Mouse (Mus musculus) heart, postnatal 36 days (tissue): ENCODE data around the gene Malrd1. TPM values are rescaled to one million over a fixed set of nuclear protein-coding genes. Genes with fewer than 3 reads are reported as not detected.
"Not testable (repeated sequence)": the region's sequence is repeated elsewhere in the genome, so short reads cannot be mapped to it uniquely, and the experiment has no call there.

Source experiments
- DNase-seq, 2 experiments: peaks; one replicate each; pipeline ENCODE4 v3.0.0; 2021 to 2022
- intact Hi-C: fragments of 180-260 bp; cut with DNase I; formaldehyde crosslinking; loops from one replicate; pipeline ENCODE4 v1.15.1; 2025
- total RNA-seq, 2 experiments: library from RNA; stranded (reverse); gene quantifications; 2 replicates each; pipeline ENCODE4 v1.2.3; 2021

Malrd1 gene
- total RNA-seq, 2 experiments from 2014 or later, result not detected

- DNase-seq, intact Hi-C loops: not testable (repeated sequence)
These were observed 491.4 kb downstream of the Malrd1 start for GRCm38 (mm10) chr2:16017719-16018118.

- peak; percentile 2 to 13 for DNase-seq
- intact Hi-C loops, result no loop called here
These were observed 503.5 kb downstream of the Malrd1 start for GRCm38 (mm10) chr2:16029752-16030151.

- intact Hi-C loops, result no loop called here
- DNase-seq, result no peak
These were observed 505.3 kb downstream of the Malrd1 start for GRCm38 (mm10) chr2:16031559-16031958.

GRCm38 (mm10) chr2:16032804-16033203 is 506.5 kb downstream of the Malrd1 start:
- intact Hi-C loops, result no loop called here
- DNase-seq, result no peak

GRCm38 (mm10) chr2:16110696-16111095 is 584.4 kb downstream of the Malrd1 start:
- intact Hi-C loops, result no loop called here
- DNase-seq, result no peak

- intact Hi-C loops, result no loop called here
- DNase-seq, result no peak
These were observed 587.1 kb downstream of the Malrd1 start for GRCm38 (mm10) chr2:16113333-16113732.

GRCm38 (mm10) chr2:16147999-16148398 is 621.7 kb downstream of the Malrd1 start:
- intact Hi-C loops, result no loop called here

GRCm38 (mm10) chr2:16152623-16153022 is 626.3 kb downstream of the Malrd1 start:
- no peak for DNase-seq
- intact Hi-C loops, result no loop called here

More at GRCm38 (mm10) chr2:16147999-16148398, 621.7 kb downstream of the Malrd1 start:
- no peak for DNase-seq

- intact Hi-C loops, result no loop called here
- DNase-seq, result no peak
These were observed 637.1 kb downstream of the Malrd1 start for GRCm38 (mm10) chr2:16163246-16163989.

- intact Hi-C loops, result no loop called here
- DNase-seq, result no peak
These were observed 642.3 kb downstream of the Malrd1 start for GRCm38 (mm10) chr2:16168611-16169010.

- intact Hi-C loops, result no loop called here
- DNase-seq, result no peak
These were observed 645.8 kb downstream of the Malrd1 start for GRCm38 (mm10) chr2:16172086-16172485.

- no peak for DNase-seq
- intact Hi-C loops, result no loop called here
These were observed 647.1 kb downstream of the Malrd1 start for GRCm38 (mm10) chr2:16173355-16173754.

GRCm38 (mm10) chr2:16182140-16182539 is 655.9 kb downstream of the Malrd1 start:
- intact Hi-C loops, result no loop called here
- no peak for DNase-seq

- intact Hi-C loops, result no loop called here
- no peak for DNase-seq
These were observed 656.9 kb downstream of the Malrd1 start for GRCm38 (mm10) chr2:16183158-16183557.

- intact Hi-C loops, result no loop called here
- no peak for DNase-seq
These were observed 683.7 kb downstream of the Malrd1 start for GRCm38 (mm10) chr2:16210016-16210415.

GRCm38 (mm10) chr2:16212752-16213151 is 686.5 kb downstream of the Malrd1 start:
- DNase-seq, result no peak
- intact Hi-C loops, result no loop called here

- no peak for DNase-seq
- intact Hi-C loops, result no loop called here
These were observed 687.8 kb downstream of the Malrd1 start for GRCm38 (mm10) chr2:16214111-16214510.

GRCm38 (mm10) chr2:16228187-16228832 is 702.0 kb downstream of the Malrd1 start:
- DNase-seq, result no peak
- intact Hi-C loops, result no loop called here

GRCm38 (mm10) chr2:16240861-16241260 is 714.6 kb downstream of the Malrd1 start:
- no peak for DNase-seq
- intact Hi-C loops, result no loop called here

GRCm38 (mm10) chr2:16243097-16243496 is 716.8 kb downstream of the Malrd1 start:
- intact Hi-C loops, result no loop called here
- no peak for DNase-seq

- intact Hi-C loops, result no loop called here
- no peak for DNase-seq
These were observed 722.6 kb downstream of the Malrd1 start for GRCm38 (mm10) chr2:16248861-16249260.

- DNase-seq, result no peak
- intact Hi-C loops, result no loop called here
These were observed 726.0 kb downstream of the Malrd1 start for GRCm38 (mm10) chr2:16252274-16252673.
